Mouse (Mus musculus) midbrain, embryonic 12.5 days (tissue): ENCODE data around the gene Krt88. TPM values are rescaled to one million over a fixed set of nuclear protein-coding genes. Genes with fewer than 3 reads are reported as not detected.

ENCODE experiments used
- ATAC-seq: fragments of 200-750 bp; cut with Nextera tagmentation; 2 replicates; pipeline ENCODE4 v1.8.0; 2017; ENCODE audit warnings: low read depth, moderate TSS enrichment, moderate library complexity; ENCODE audit not compliant: low FRiP score
- H3K27ac ChIP-seq: fragments of 300-500 bp; sonication (generic); replicated peaks from 2 replicates; pipeline ENCODE4 v1.5.1; 2016; ENCODE audit warnings: mild to moderate bottlenecking
- H3K27me3 ChIP-seq: fragments of 300-500 bp; sonication (generic); 2 replicates; pipeline ENCODE4 v1.6.1; 2016; ENCODE audit warnings: mild to moderate bottlenecking
- H3K36me3 ChIP-seq: fragments of 300-500 bp; sonication (generic); 2 replicates; pipeline ENCODE4 v1.6.1; 2016
- H3K4me1 ChIP-seq: fragments of 300-500 bp; sonication (generic); 2 replicates; pipeline ENCODE4 v1.6.1; 2016
- H3K4me2 ChIP-seq: fragments of 300-500 bp; sonication (generic); replicated peaks from 2 replicates; pipeline ENCODE4 v1.6.1; 2016; ENCODE audit warnings: mild to moderate bottlenecking, moderate library complexity
- H3K4me3 ChIP-seq: fragments of 300-500 bp; sonication (generic); 2 replicates; pipeline ENCODE4 v1.5.1; 2016; ENCODE audit warnings: mild to moderate bottlenecking
- H3K9ac ChIP-seq: fragments of 300-500 bp; sonication (generic); replicated peaks from 2 replicates; pipeline ENCODE4 v1.6.1; 2016; ENCODE audit warnings: mild to moderate bottlenecking, moderate library complexity
- H3K9me3 ChIP-seq: fragments of 300-500 bp; sonication (generic); 2 replicates; pipeline ENCODE4 v1.6.1; 2016; ENCODE audit warnings: mild to moderate bottlenecking
- WGBS: fragments of 180-500 bp; shearing (Covaris S2); methylation state at CpG from one replicate; pipeline ENCODE4 v1.1.7; 2016; 5-methylcytosine and 5-hydroxymethylcytosine counted together
- polyA plus RNA-seq: library from polyadenylated mRNA; unstranded; fragments of >200 nt; fragmentation: Nextera tagmentation; extraction: Ambion mirVana; gene quantifications from 2 replicates; pipeline ENCODE4 v1.2.1, GENCODE M21; 2016

The Krt88 gene
- polyA plus RNA-seq, 1 experiment from 2014 or later = not detected

DNA sequence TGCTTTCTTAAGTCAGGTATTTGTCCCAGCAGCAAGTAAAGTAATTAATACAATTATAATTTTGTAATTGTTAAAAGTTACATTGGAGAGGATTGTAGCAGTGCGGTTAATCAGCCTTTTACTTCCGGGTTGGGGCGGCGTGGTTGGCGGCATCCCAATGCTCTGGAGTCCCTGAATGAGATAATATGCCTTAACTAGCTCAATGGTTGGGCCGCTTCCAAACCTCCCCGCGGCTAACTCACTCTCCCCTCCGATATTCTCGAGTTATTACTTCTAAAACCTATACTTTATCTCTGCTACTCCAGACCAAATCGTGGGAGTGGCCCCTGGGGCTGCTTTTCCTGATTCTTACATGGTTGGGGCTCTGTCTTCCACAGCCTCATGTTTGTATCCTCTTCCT, 972 bp upstream of the Krt88 start:
- Histone ChIP-seq H3K9ac (no peak overlapping the region), H3K4me1 (no peaks in the 10 kb centered on the region), H3K9me3 (no peaks in the 10 kb centered on the region), H3K4me2 (no peak overlapping the region), H3K36me3 (no peaks in the 10 kb centered on the region), H3K27ac (no peak overlapping the region), H3K27me3 (no peaks in the 10 kb centered on the region), H3K4me3 (no peak overlapping the region)
- WGBS = 80% methylated on average over 11 of the region's 11 CpGs
- ATAC-seq = no peak

DNA sequence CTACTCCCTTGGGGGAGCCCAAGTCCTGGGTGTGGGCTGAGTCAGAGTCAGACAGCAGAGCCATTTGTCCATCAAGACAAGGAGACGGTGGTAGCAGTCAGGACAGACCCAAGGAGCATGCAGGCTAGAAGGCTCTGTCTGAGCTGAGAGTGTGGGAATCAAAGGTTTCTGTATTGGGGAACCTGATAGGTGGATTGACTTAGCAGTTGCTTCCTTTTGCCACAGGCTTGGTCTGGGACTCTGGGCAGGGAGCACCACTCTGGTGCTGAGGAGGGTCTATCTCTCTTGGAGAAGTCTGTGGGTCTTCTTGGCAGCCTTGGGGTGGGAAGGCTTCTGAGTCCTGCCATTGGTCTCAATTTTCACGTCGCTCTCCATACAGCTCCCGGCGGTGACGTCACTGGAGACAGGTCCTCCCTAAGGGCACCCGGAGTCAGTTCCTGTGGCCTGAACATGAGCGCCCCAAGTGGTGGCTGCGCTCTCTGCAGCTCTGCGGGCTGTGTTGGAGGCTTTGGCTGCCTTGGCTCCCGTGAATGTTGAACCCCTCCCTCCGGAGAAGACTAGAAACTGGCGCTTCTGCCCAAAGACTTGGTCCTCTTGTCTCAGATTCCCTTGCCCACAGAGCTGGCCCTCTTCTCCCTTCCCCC, 5.7 kb downstream of the Krt88 start:
- peaks cover 4% of the 10 kb centered on the region; the same call in 1 of the 2 replicates for H3K4me1 ChIP-seq
- H3K4me3 ChIP-seq = no peak overlapping the region
- 5% methylated on average over 13 of the region's 13 CpGs for WGBS
- 0 out of 2 replicates have a peak, but pooled peaks cover 6% of the 10 kb centered on the region for H3K9me3 ChIP-seq
- H3K27me3 ChIP-seq = no peaks in the 10 kb centered on the region
- no peaks in the 10 kb centered on the region for H3K36me3 ChIP-seq
- ATAC-seq = 0 out of 2 replicates have a peak, but pooled peaks have one; percentile 34
- peak overlapping the region; percentile 28; the same call in 1 of the 2 replicates for H3K4me2 ChIP-seq
- no peak overlapping the region for H3K27ac ChIP-seq
- no peak overlapping the region for H3K9ac ChIP-seq

DNA sequence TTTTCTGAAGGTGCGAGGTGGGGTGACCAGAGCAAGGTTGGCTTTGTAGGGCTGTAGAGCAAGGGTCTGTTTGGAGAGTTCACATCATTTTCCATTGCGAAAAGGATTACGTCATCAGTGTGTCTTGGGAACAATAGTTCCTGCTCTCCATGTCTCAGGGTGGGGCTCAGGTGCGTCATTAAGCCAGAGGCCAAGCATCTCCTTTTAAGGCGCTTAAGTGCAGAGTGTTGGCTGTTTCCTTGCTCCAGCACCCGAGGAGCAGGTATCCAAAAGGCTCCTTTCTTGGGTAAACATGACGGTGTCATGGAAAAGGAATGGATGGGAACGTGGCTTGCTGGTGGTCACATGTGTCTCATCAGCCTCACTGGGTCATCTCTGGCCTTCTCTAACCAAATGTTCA, 7.2 kb downstream of the Krt88 start:
- Histone ChIP-seq H3K27me3 (no peaks in the 10 kb centered on the region), H3K27ac (no peak overlapping the region), H3K4me2 (no peak overlapping the region), H3K4me3 (no peak overlapping the region), H3K4me1 (peaks cover 13% of the 10 kb centered on the region; the same call in 1 of the 2 replicates), H3K9ac (no peak overlapping the region), H3K36me3 (no peaks in the 10 kb centered on the region), H3K9me3 (0 out of 2 replicates have a peak, but pooled peaks cover 6% of the 10 kb centered on the region)
- no peak for ATAC-seq
- 90% methylated on average over 8 of the region's 8 CpGs for WGBS

DNA sequence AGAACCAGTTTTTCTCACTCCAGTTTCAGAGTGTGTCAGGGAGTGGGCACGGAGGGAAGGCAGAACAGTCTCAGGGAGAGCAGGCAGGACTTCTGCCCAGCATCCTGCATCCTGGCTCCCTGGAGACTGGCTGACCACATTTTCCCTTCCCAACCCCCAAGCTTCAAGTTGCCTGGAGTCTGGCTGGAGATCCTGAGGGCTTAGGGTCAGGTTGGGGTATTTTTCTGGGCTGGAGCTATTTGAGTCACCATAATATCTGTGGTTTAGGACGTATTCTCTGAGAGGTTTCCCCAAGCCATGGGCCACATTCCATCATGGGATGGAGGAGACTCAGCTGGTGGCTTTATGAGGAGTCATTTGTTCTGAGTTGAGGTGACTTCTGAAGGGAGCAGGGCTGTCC, 7.7 kb downstream of the Krt88 start:
- H3K36me3 ChIP-seq = no peaks in the 10 kb centered on the region
- H3K27ac ChIP-seq = no peak overlapping the region
- no peak for ATAC-seq
- no peaks in the 10 kb centered on the region for H3K27me3 ChIP-seq
- 0 out of 2 replicates have a peak, but pooled peaks cover 6% of the 10 kb centered on the region for H3K9me3 ChIP-seq
- WGBS = 91% methylated on average over 2 of the region's 2 CpGs
- H3K4me2 ChIP-seq = no peak overlapping the region
- no peak overlapping the region for H3K4me3 ChIP-seq
- H3K4me1 ChIP-seq = peaks cover 13% of the 10 kb centered on the region; the same call in 1 of the 2 replicates
- no peak overlapping the region for H3K9ac ChIP-seq

DNA sequence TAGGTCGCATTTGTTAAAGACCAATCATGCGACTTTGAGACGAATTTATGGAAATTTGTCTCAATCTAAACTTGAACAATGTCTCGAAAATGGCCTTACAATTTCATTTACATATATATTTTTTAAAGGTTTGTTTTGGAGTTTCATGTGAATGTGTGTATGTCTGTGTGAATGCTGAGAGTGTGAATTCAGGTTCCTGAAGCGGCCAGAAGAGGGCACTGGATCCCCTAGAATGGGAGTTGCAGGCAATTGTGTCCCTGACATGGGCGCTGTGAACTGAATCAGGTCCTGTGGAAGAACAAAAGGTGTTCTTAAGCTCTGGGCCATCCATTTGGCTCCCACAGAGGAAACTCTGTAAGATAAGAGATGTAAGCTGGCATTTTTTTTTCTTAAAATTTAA, 8.3 kb downstream of the Krt88 start:
- Histone ChIP-seq H3K4me2 (no peak overlapping the region), H3K9me3 (0 out of 2 replicates have a peak, but pooled peaks cover 6% of the 10 kb centered on the region), H3K27ac (no peak overlapping the region), H3K36me3 (no peaks in the 10 kb centered on the region), H3K4me1 (peaks cover 13% of the 10 kb centered on the region; the same call in 1 of the 2 replicates), H3K4me3 (no peak overlapping the region), H3K27me3 (no peaks in the 10 kb centered on the region), H3K9ac (no peak overlapping the region)
- ATAC-seq = no peak
- 83% methylated on average over 6 of the region's 6 CpGs for whole genome bisulfite sequencing

DNA sequence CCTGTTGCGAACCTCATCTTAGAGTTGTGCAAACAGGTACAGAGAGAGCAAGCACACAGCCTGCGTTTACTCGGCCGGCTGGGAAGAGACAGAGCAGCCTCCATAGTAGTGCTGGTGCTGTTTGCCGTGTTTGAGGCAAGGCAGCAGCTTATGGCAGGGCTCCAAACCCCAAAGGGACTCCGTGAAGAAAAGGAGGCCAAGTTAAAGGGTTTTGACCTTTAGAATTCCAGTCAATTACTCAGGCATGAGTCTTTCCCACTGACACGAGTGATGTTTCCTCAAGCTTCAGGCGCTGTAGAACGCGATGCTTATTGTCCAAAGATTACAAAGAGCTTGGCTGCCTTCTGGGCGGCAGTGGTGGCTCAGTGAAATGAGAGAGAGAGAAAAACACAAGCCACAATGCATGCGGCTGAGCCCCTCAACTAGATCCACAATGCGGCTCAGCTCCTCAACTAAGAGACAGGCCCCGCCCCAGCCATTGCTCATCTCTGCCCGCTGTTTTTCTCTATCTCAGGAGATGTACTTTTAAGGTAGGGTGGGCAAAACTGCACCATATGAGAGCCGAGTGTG, 10.9 kb downstream of the Krt88 start:
- H3K4me2 ChIP-seq = no peak overlapping the region
- H3K4me3 ChIP-seq = no peak overlapping the region
- H3K27me3 ChIP-seq = no peaks in the 10 kb centered on the region
- ATAC-seq = no peak
- H3K9me3 ChIP-seq = 0 out of 2 replicates have a peak, but pooled peaks cover 6% of the 10 kb centered on the region
- H3K36me3 ChIP-seq = no peaks in the 10 kb centered on the region
- WGBS = 47% methylated on average over 16 of the region's 16 CpGs
- peaks cover 10% of the 10 kb centered on the region; the same call in 1 of the 2 replicates for H3K4me1 ChIP-seq
- H3K9ac ChIP-seq = no peak overlapping the region
- H3K27ac ChIP-seq = no peak overlapping the region

DNA sequence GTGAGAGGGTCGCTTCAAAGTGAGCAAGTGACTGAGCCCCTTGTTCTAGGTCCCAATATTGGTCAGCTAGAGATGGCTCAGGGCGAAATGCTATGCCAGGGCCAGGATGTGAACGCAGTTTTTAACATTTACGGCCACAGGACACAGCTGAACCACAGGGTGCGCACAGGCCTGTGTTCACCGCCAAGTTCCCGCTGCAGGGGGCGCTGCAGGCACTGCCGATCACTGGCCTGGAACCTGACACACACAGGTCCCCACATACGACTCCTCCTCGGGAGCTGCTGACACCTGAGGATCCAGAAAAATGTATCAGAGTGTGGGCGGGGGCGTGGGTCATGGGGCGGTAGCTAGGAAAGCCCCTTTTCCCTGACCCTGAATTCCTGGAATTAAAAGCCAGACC, 11.7 kb downstream of the Krt88 start:
- no peak for ATAC-seq
- no peaks in the 10 kb centered on the region for H3K27me3 ChIP-seq
- 84% methylated on average over 14 of the region's 14 CpGs for WGBS

DNA sequence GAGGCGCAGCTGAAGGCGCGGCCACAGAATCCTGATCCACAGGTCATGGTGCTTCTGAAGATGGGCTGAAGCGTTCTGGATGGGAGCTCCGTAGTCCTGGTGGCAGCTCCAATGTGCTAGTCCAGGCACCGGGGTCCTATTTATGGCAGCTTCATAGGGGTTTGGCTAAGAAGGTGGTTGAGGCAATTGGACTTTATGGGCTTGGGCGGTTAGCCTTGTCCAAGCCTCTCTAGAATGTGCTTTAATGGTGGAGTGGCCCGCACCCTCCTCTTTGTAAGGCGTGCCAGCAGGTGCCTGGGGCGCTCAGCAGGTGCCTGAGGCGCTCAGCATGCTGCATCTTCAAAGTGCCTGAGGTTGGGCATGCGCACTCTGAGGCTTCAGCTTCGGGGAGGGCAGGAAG, 16.1 kb downstream of the Krt88 start, which contains the start of gene Krt81:
Gene Krt81 (minus strand): TSS at position 101 of the 400 bp plus-strand sequence.
- H3K4me2 ChIP-seq = no peak within 1 kb of the TSS
- H3K9ac ChIP-seq = no peak within 1 kb of the TSS
- H3K4me1 ChIP-seq = 0 out of 2 replicates have a peak, but pooled peaks cover 4% of the 10 kb centered on the region
- H3K9me3 ChIP-seq = no peaks in the 10 kb centered on the region
- no peak within 1 kb of the TSS for H3K4me3 ChIP-seq
- no peak within 1 kb of the TSS for H3K27ac ChIP-seq
- no peaks in the 10 kb centered on the region for H3K27me3 ChIP-seq
- no peaks in the 10 kb centered on the region for H3K36me3 ChIP-seq
- 87% methylated on average over 13 of the region's 13 CpGs for WGBS
- no peak for ATAC-seq

More for the DNA sequence above, 11.7 kb downstream of the Krt88 start:
- H3K4me1 ChIP-seq = peaks cover 10% of the 10 kb centered on the region; the same call in 1 of the 2 replicates
- H3K9ac ChIP-seq = no peak overlapping the region
- no peak overlapping the region for H3K4me3 ChIP-seq
- 0 out of 2 replicates have a peak, but pooled peaks cover 6% of the 10 kb centered on the region for H3K9me3 ChIP-seq
- no peaks in the 10 kb centered on the region for H3K36me3 ChIP-seq
- H3K4me2 ChIP-seq = no peak overlapping the region
- no peak overlapping the region for H3K27ac ChIP-seq

DNA sequence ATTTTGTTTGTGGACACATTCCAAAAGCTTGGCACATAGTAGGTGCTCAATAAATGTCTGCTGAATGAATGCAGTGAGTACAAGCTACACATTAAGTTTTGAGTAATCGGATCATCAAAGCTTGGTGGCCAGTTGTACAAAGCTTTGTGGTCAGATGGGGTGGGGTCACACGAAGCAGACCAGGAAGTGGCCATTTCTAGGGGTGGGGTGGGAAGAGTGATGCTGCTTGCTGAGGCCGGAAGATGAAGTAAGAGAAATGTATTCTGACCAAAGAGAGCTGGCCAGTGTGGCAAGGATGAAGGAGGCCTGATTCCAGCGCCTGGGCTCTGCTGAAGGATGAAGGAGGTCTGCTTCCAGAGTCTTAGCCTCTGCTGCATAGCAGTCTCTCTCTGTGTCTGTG, 21.5 kb downstream of the Krt88 start:
- 88% methylated on average over 4 of the region's 4 CpGs for WGBS
- no peak overlapping the region for H3K27ac ChIP-seq
- no peak overlapping the region for H3K4me3 ChIP-seq
- no peaks in the 10 kb centered on the region for H3K27me3 ChIP-seq
- H3K9ac ChIP-seq = no peak overlapping the region
- no peak for ATAC-seq
- H3K9me3 ChIP-seq = no peaks in the 10 kb centered on the region
- no peaks in the 10 kb centered on the region for H3K4me1 ChIP-seq
- no peaks in the 10 kb centered on the region for H3K36me3 ChIP-seq
- no peak overlapping the region for H3K4me2 ChIP-seq

DNA sequence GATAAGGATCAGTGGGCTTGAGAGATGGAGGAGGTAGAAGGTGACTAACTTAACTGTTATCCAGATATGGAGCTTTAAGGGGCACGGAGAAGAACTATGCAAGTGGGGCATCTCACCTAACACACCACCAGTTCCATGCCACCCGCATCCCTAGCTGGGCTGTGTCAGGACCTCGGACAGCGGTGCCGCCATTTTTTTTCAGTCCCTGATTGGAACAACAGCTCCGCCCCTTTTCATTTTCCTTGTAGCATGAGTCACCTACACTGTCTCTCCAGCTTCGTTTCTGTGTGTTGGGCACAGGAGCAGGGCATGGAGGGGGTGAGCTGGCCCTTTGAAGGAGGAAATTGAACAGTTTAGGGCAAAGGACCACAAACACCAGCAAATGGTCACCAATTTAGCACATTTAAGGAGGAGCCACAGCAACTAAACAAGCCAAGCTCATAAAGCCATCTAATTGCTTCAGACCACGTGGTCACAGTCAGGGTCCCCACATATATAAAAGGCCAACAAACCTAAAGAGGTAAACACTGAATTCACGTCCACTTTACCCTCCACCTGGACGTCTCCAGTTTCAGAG, 25.5 kb downstream of the Krt88 start, which contains the start of gene Krt86:
Gene Krt86 (plus strand): TSS at position 527 of the 577 bp plus-strand sequence.
- ATAC-seq = no peak
- Histone ChIP-seq H3K4me2 (no peak within 1 kb of the TSS), H3K9me3 (no peaks in the 10 kb centered on the region), H3K9ac (no peak within 1 kb of the TSS), H3K27me3 (peaks cover 5% of the 10 kb centered on the region), H3K4me1 (no peaks in the 10 kb centered on the region), H3K4me3 (no peak within 1 kb of the TSS), H3K36me3 (no peaks in the 10 kb centered on the region), H3K27ac (no peak within 1 kb of the TSS)
- 39% methylated on average over 10 of the region's 10 CpGs for WGBS

DNA sequence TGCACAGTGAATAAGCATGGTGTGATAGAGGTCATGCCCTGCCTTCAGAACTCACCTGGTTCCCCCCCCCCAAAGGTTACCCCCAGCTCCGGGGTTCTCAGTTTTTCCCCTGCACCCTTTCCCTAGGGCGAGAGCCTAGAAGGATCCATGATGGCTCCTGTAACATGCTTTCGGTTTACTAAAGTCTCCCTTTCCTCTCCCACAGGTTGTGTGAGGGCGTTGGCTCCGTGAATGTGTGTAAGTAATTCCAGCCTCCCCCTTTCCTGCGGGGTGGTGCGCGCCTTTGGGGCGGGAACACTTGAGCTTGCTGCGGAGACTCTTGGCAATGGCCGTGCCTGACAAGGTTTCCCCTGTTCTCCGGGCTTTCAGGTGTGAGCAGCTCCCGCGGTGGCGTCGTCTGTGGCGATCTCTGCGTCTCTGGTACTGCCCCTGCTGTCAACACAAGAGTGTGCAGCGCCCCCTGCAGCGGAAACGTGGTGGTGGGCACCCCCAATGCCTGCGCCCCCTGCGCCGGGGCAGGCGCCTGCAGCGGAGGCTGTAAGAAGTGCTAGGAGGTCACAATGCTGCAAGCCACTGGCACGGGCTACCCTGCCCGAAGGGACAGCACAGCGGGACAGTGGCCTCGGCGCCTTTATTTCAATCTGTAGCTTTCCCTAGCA, 31.6 kb downstream of the Krt88 start:
- peak overlapping the region; percentile 36 for H3K4me3 ChIP-seq
- H3K9me3 ChIP-seq = no peaks in the 10 kb centered on the region
- 8% methylated on average over 31 of the region's 31 CpGs for WGBS
- no peak overlapping the region for H3K27ac ChIP-seq
- peaks cover 17% of the 10 kb centered on the region for H3K27me3 ChIP-seq
- ATAC-seq = no peak
- H3K4me2 ChIP-seq = peak overlapping the region; percentile 69
- H3K36me3 ChIP-seq = no peaks in the 10 kb centered on the region
- H3K4me1 ChIP-seq = peaks cover 12% of the 10 kb centered on the region
- peak overlapping the region; percentile 24 for H3K9ac ChIP-seq
